ENCODE assay signal across 8 mouse cellular contexts in the genomic region with DNA sequence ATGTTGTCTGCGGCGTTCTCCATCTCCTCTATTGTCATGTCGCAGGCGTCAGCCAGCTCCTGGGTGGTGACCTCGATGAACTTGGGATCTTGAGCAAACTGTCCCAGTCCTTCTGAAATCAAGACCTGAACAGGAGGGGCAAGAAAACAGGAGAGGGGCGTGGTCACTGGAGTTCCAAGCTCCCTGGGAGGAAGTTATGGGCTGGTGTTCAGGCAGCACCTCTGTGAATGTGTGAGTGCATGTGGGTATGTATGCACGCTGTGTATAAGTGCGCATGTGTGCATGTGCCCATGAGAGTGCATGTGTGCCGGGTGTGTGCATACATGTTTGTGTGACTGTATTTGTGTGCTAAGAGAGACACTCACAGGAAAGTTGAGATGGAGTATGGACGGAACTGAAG. TPM values are rescaled to one million over a fixed set of nuclear protein-coding genes. Genes with fewer than 3 reads are reported as not detected.
A peak's percentile ranks its signal among the peaks of the same experiment; 100 is the strongest.
DNase-seq lines count a peak whose midpoint lies in the region; ATAC-seq and TF ChIP-seq lines count a peak whose summit lies in the region.

No protein-coding gene starts in this region.

- H3K4me1 ChIP-seq in lung, adult 2 months (ENCODE audit: control insufficient read depth, insufficient read depth, low read length): peaks cover 3% of the 10 kb centered on the region; the same call in 1 of the 2 replicates
- H3K4me1 ChIP-seq in forebrain, embryonic 14.5 days (ENCODE audit: control insufficient read depth, insufficient read depth, low read length): peaks cover 18% of the 10 kb centered on the region
- 0 out of 2 replicates have a peak, but pooled peaks cover 3% of the 10 kb centered on the region for H3K4me1 ChIP-seq in limb, embryonic 14.5 days (ENCODE audit: control insufficient read depth, insufficient read depth, low read length)
- H3K4me1 ChIP-seq in small intestine, adult 2 months (ENCODE audit: control insufficient read depth, insufficient read depth, insufficient read length, low read length): peaks cover 5% of the 10 kb centered on the region

- H3K27me3 ChIP-seq in forebrain, embryonic 14.5 days (replicated peaks; ENCODE audit: control insufficient read depth, insufficient read depth, low read length): no peaks in the 10 kb centered on the region; the same call in 1 of the 2 replicates
- peaks cover 14% of the 10 kb centered on the region; the same call in 1 of the 2 replicates for H3K27me3 ChIP-seq in limb, embryonic 14.5 days (ENCODE audit: control insufficient read depth, insufficient read depth, low read length)
- H3K27me3 ChIP-seq in small intestine, adult 2 months (ENCODE audit: control insufficient read depth, insufficient read depth, low read length): peaks cover 10% of the 10 kb centered on the region

- H3K9me3 ChIP-seq in forebrain, embryonic 14.5 days (replicated peaks; ENCODE audit: control insufficient read depth, low read length): no peaks in the 10 kb centered on the region
- H3K9me3 ChIP-seq in limb, embryonic 14.5 days (ENCODE audit: control insufficient read depth, low read length): no peaks in the 10 kb centered on the region

- TF ChIP-seq POLR2A in lung, adult 2 months (IDR thresholded peaks at IDR 0.05; ENCODE audit: borderline replicate concordance, extremely low read depth, low read depth, low read length): no peak
- no peak for TF ChIP-seq POLR2A in limb, embryonic 14.5 days (IDR thresholded peaks at IDR 0.05; ENCODE audit: borderline replicate concordance, extremely low read depth, insufficient read depth, insufficient read length)
- no peak for TF ChIP-seq POLR2A in small intestine, adult 2 months (IDR thresholded peaks at IDR 0.05; ENCODE audit: low read depth, low read length)

- peak overlapping the region; percentile 57; the same call in 1 of the 2 replicates for H3K9ac ChIP-seq in forebrain, embryonic 14.5 days (ENCODE audit: low read length)
- peak overlapping the region; percentile 41; the same call in 1 of the 2 replicates for H3K9ac ChIP-seq in limb, embryonic 14.5 days (ENCODE audit: low read depth, low read length, severe bottlenecking)

- no peak for TF ChIP-seq CTCF in lung, adult 2 months (IDR thresholded peaks at IDR 0.05; ENCODE audit: insufficient read depth, low read length)
- no peak for TF ChIP-seq CTCF in small intestine, adult 2 months (IDR thresholded peaks at IDR 0.05; ENCODE audit: extremely low read depth, insufficient read length, insufficient replicate concordance, low read depth, low read length)

- WGBS in lung, adult 2 months: 42% methylated on average over 10 of the region's 10 CpGs
- 35% methylated on average over 10 of the region's 10 CpGs for WGBS in forebrain, embryonic 14.5 days
- WGBS in limb, embryonic 14.5 days: 39% methylated on average over 10 of the region's 10 CpGs
- WGBS in small intestine, adult 2 months: 32% methylated on average over 10 of the region's 10 CpGs

- peak; percentile 39 for DNase-seq in lung, adult 2 months
- DNase-seq in lung, postnatal 14 days: no peak
- peak; percentile 9 for DNase-seq in forebrain, embryonic 14.5 days (ENCODE audit: low spot score)
- DNase-seq in limb, embryonic 14.5 days (ENCODE audit: low spot score): no peak
- DNase-seq in spleen, postnatal 10 days (ENCODE audit: low spot score in 2 of 2): no peak
- DNase-seq in cerebellum, adult 11-12 months: no peak
- DNase-seq in cerebellum, adult 11 months: no peak

- H3K4me2 ChIP-seq in forebrain, embryonic 14.5 days (ENCODE audit: low read length): peak overlapping the region; percentile 58
- peak overlapping the region; percentile 50 for H3K4me2 ChIP-seq in limb, embryonic 14.5 days (replicated peaks; ENCODE audit: low read depth, low read length, severe bottlenecking)

- peak; percentile 45; the same call in 1 of the 2 replicates for ATAC-seq in forebrain, embryonic 14.5 days
- no peak for ATAC-seq in limb, embryonic 14.5 days (ENCODE audit: low FRiP score, low read depth)

- H3K36me3 ChIP-seq in forebrain, embryonic 14.5 days (ENCODE audit: control insufficient read depth, insufficient read depth, low read length): no peaks in the 10 kb centered on the region
- H3K36me3 ChIP-seq in limb, embryonic 14.5 days (ENCODE audit: control insufficient read depth, insufficient read depth, low read length): peaks cover 21% of the 10 kb centered on the region
- H3K36me3 ChIP-seq in small intestine, adult 2 months (ENCODE audit: control insufficient read depth, insufficient read depth, low read length): no peaks in the 10 kb centered on the region

- H3K27ac ChIP-seq in forebrain, embryonic 14.5 days (ENCODE audit: low read depth, low read length): no peak overlapping the region; the same call in 1 of the 2 replicates
- H3K27ac ChIP-seq in limb, embryonic 14.5 days (replicated peaks; ENCODE audit: low read depth, low read length): no peak overlapping the region
- H3K27ac ChIP-seq in small intestine, adult 2 months (ENCODE audit: insufficient read depth, low read depth, low read length): no peak overlapping the region

- H3K4me3 ChIP-seq in lung, adult 2 months (replicated peaks; ENCODE audit: extremely low read depth, low read depth, low read length): no peak overlapping the region
- H3K4me3 ChIP-seq in forebrain, embryonic 14.5 days (ENCODE audit: low read depth, low read length): peak overlapping the region; percentile 29
- peak overlapping the region; percentile 28 for H3K4me3 ChIP-seq in limb, embryonic 14.5 days (replicated peaks; ENCODE audit: low read length)
- peak overlapping the region; percentile 50 for H3K4me3 ChIP-seq in small intestine, adult 2 months (ENCODE audit: low read depth, low read length)

RNA-seq across cellular contexts. Expression of a gene that starts 32.0 kb away (rescaled TPM):
- polyA plus RNA-seq in lung, adult 2 months (2012; rRNA removed): 0.59 and 1.2 TPM in 2 replicates
- polyA plus RNA-seq in forebrain, embryonic 14.5 days (2014; fragmentation: Nextera tagmentation; extraction: Ambion mirVana): 12.9 and 17.3 TPM in 2 replicates
- 7.6 and 11.1 TPM in 2 replicates for polyA plus RNA-seq in limb, embryonic 14.5 days (2012; rRNA removed)
- polyA plus RNA-seq in limb, embryonic 14.5 days (2014; fragmentation: Nextera tagmentation; extraction: Ambion mirVana): 12.6 and 13.3 TPM in 2 replicates
- 0.42 and 0.58 TPM in 2 replicates for polyA plus RNA-seq in small intestine, adult 2 months (2012; rRNA removed)

Comparison
In these comparisons a context has a peak if more than half of its experiments do, and no peak if none do; other contexts are left out.
1. DNase-seq: peak in lung, adult 2 months (single experiment) and forebrain, embryonic 14.5 days (single experiment); none in lung, postnatal 14 days (single experiment), limb, embryonic 14.5 days (single experiment), spleen, postnatal 10 days (0 of 2), cerebellum, adult 11-12 months (single experiment) and cerebellum, adult 11 months (single experiment).